Mouse (Mus musculus): ENCODE data around the gene Gse1.
A peak's percentile ranks its signal among the peaks of the same experiment; 100 is the strongest.

Gene Gse1

DNA sequence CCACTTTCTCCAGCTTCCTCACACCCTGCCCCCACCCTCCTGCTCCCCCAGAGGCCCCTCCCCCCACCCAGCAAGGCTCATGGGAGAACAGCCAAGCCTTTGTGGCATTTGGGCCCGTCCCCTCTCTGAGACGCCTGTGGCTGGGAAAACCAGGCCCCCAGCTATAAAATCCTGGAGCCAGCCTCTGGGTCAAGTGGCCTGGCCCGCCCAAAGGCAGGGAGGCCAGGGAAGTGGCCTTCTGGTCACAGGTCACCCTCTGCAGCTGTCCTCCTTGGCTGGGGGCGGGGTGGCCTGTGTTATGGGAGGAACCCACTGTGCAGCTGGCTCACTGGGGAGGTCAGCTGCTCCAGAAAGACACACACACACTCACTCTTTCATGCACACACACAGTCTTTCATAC, 37.2 kb downstream of the Gse1 start:
- DNase-seq (ENCODE audit: extremely low read depth, low read depth, low spot score) = no peak

GRCm38 (mm10) chr8:120268541-120268980, 40.3 kb downstream of the Gse1 start:
- no peak for DNase-seq (ENCODE audit: extremely low read depth, low read depth, low spot score)

GRCm38 (mm10) chr8:120270449-120270848, 42.2 kb downstream of the Gse1 start:
- DNase-seq (ENCODE audit: extremely low read depth, low read depth, low spot score) = no peak

GRCm38 (mm10) chr8:120273430-120273829, 45.2 kb downstream of the Gse1 start:
- no peak for DNase-seq (ENCODE audit: extremely low read depth, low read depth, low spot score)

DNA sequence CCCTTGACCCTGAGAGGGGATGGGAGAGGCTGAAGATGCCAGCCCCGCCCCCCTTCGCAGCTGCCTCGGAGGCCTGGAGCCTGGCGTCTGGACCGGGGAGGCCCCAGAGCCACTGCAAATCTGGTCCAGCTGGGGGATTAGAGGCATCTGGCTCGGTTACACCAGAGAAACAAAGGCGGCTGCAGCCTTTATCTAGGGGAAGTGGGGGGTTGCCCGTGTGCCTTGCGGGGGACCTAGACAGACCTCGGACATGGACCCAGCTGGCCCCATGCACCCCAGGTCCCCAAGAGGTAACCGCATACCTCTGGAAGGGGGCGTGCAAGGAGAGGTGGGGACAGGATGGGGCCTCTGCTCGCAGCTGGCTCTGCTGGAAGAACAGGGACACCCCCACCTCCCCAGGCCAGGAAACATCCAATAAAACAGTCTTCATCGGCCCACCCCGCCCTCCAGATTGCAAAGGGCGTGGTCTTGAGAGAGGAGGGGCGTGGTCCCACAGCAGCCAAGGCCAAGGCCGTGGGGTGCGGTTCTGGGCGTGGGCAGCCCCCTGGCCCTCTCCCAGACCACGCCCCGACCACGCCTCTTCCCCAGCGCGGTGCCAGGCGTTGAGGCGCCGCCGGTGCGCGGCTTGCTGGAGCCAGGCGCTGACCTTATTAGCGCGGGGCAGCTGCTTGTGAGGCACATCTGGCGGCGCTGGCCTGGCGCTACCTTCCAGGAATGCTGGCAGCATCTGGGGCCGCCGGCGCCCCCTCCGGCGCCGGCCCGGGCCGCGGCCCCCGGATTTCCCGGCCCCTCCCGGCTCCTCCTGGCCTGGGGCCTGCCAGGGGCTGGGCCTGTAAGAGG, 48.0 kb downstream of the Gse1 start:
- peak; percentile 23 for DNase-seq (ENCODE audit: extremely low read depth, low read depth, low spot score)

DNA sequence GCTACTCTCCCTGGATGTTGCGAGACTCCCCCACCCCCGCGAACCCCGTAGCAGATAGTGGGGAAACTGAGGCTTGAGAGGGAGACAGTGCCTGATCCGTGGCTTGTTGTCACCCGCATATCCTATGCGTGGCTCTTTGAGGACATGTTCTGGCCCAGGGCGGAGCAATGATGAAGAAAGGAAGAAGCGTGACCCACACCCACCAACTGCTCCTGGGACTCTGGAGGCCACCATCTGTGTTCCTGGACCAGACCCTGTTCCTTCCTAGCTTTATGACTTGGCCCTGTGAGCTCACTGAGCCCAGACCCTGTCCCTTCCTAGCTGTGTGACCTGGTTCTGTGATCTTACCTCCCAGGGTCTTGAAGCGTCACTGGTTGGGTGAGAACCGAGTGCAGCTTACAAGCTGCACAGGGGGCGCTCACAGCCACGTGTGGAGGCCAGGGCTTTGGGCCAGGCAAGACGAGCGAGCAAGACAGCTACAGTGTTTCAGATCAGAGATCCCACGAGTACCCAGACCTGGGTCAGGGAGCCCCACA, 48.7 kb downstream of the Gse1 start:
- no peak for DNase-seq (ENCODE audit: extremely low read depth, low read depth, low spot score)

GRCm38 (mm10) chr8:120278009-120278408, 49.8 kb downstream of the Gse1 start:
- DNase-seq (ENCODE audit: extremely low read depth, low read depth, low spot score) = no peak

- no peak for DNase-seq (ENCODE audit: extremely low read depth, low read depth, low spot score)
These were observed 51.2 kb downstream of the Gse1 start for GRCm38 (mm10) chr8:120279418-120279817.

- DNase-seq (ENCODE audit: extremely low read depth, low read depth, low spot score) = no peak
These were observed 53.2 kb downstream of the Gse1 start for GRCm38 (mm10) chr8:120281487-120281886.

GRCm38 (mm10) chr8:120282465-120282864, 54.2 kb downstream of the Gse1 start:
- no peak for DNase-seq (ENCODE audit: extremely low read depth, low read depth, low spot score)

DNA sequence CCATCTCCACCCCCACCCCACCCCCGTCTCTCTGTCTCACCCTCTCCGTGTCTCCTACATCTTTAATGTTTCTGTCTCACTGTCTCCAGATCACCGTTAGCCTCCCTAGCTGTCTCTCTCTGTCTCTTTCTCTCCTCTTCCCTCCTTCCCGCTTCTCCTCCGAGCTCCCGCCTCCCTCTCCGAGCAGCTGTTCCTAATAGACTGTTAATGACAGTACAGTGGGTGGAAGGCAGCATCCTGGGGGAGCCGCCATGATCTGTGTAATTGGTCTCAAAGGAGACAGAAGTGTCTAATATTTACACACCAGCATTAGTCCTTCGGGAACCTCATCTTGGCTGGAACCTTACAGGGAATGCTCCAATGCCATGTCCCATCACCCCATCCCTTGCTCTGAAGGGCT, 56.0 kb downstream of the Gse1 start:
- DNase-seq (ENCODE audit: extremely low read depth, low read depth, low spot score) = no peak

GRCm38 (mm10) chr8:120285033-120285432, 56.8 kb downstream of the Gse1 start:
- no peak for DNase-seq (ENCODE audit: extremely low read depth, low read depth, low spot score)

- DNase-seq (ENCODE audit: extremely low read depth, low read depth, low spot score) = no peak
These were observed 57.6 kb downstream of the Gse1 start for GRCm38 (mm10) chr8:120285878-120286277.

DNA sequence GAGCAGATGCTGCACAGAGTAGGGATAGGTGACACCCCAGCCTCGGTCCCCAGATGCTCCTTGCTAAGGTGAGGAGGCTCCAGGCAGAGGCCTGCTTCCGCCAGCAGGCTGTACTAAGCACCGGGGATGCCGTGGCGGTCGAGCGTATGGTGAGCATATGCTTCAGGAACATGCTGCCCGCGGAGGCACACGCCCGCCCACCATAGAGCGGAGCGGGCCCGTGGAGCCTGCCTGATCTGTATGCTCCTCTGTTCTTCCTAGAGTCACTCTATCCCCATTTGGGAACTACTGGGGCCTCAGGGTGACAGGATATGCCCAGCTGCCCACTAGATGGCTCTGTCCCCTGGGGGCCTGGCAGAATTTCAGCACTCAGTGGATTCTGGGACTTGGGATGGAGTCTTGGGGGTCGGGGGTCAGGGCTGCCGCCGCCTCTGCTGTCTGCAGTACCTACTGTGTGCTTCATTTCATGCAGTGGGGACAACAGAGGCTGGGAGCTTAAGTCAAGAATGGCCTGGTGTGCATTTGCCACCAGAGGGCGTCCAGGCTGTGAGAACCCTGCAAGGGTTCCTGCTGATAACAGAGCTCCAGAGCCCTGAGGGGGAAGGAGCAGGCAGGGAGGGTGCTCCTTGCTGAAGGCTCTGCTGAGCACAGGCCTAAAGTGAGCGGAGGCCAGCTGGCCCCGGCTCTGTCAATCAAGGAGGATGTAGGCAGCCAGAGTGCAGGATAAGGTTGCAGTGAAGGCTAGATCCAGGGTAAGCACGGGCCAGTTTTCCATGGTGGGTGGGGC, 60.1 kb downstream of the Gse1 start:
- no peak for DNase-seq (ENCODE audit: extremely low read depth, low read depth, low spot score)

DNA sequence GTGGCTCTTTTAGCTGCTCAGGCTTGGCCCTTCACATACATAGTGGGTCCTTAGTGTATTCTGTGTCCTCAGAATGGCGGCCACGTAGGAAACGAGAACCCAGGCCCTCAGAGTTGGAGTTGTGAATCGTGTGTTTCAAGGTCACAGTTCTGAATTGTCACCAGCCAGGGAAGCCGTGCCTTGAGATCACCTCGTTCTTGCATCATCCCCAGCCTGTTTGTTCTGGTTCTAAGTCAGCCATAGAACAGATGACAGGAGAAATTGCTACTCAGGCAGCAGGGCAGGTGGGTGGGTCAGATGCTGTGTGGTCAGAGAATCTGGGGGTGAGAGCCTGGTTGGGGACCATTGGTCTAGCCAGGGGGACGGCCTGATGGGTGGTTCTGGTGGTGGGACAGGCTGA, 60.9 kb downstream of the Gse1 start:
- DNase-seq (ENCODE audit: extremely low read depth, low read depth, low spot score) = no peak

DNA sequence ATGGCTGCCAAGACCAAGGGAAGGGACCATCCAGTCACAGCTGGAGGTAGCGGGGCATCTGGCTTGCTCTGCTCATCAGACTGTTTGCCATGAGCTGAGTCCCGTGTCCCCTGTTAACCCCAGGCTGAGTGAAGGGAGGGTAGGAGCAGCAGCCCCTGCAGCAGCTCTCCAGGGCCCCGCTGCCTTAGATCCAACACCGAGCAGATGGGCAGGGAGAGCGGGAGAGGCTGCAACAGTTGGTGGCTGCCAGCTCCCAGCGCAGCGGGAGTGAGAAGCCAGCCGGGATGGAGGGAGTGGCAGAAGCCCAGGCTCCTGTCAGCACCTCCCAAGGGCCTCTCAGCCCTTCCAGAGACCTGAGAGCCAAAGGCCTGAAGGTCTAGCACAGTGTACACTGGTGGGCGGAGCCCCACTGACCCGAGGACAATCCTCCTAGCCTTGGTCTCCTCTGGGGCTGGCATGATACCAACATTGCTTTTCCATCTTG, 61.5 kb downstream of the Gse1 start:
- DNase-seq (ENCODE audit: extremely low read depth, low read depth, low spot score) = no peak

- no peak for DNase-seq (ENCODE audit: extremely low read depth, low read depth, low spot score)
These were observed 62.4 kb downstream of the Gse1 start for GRCm38 (mm10) chr8:120290614-120291013.

- DNase-seq (ENCODE audit: extremely low read depth, low read depth, low spot score) = no peak
These were observed 63.4 kb downstream of the Gse1 start for GRCm38 (mm10) chr8:120291650-120292049.

DNA sequence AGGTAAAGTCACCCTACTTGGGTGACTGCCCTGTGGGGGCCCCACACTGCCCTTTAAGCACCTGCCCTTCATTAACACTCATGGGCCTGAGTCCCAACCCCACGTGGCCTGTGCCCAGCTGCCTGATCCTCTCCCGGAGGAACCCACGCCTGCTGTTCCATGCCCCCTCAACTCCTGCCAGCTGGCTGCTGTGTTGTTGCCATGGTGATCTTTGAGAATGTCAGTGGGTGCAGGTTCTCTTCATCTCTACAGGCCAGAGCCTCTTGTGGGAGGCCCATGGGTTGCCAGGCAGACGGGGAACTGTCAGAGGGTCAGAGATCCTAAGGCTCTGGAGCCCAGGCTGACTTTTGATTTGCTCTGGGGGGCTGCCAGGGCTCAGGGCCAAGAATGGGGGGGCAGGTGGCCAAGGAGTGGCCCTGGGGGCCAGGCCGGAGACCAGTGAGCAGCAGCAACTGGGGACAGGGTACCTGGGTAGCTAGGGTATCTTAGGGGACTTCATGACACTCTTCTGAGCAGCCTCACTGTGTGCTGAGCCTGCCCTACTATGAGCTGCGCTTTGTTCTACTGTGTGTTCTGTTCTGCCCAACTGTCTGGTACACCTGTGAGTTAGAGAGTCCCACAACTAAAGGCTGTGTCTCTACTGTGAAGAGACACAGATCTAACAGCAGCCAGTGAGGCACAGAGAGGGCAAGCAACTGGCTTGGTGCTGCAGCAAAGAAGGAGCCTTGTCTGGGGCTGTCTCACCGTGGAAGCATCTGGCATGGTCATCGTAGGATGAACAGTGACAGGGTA, 64.3 kb downstream of the Gse1 start:
- DNase-seq (ENCODE audit: extremely low read depth, low read depth, low spot score) = no peak

DNA sequence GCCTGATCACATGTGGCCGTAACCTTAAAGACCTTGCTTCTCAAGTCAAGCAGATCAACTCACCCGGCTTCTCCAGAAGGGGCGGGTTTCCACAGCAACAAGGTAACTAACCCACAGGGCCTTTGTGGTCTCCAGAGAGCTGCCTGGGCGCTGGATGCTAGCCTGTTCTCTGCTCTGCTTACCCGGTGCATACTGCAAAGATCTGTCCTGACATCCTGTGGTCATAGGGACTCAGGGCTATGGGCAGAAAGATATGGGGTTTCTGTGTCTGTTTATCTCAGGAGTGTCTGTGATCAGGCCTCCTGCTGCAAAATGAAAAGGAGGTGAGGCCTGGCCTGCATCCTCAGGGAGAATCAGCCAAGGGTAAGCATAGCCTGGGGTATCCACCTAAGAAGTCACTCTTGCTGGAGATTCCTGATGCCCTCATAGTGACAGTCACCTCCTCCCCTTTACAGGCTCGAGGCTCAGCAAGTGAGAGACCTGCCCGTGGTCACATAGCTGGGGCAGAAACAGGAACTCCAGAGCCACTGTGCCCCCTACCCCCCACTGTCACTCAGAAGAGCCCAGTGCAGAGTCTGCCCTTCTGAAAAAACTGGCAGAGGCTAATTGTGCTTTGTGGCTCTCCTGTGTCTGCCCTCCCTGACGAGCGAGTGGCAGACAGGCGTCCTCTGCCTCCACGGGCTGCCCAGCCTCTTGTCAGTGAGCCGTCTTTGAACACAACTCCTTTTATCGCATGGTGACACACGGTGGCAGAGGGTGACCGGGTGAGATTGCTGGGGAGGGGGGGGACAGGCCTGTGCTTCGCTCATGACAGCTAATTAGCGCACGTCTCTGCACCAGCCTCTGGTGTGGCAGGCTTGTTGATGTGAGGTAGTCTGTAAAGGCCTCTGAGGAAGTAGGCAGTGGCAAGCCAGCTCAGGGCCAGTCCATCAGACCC, 65.4 kb downstream of the Gse1 start:
- no peak for DNase-seq (ENCODE audit: extremely low read depth, low read depth, low spot score)

Data from fat pad, adult 2 months (tissue).